Mouse (Mus musculus): ENCODE results near the gene Spata17. TPM values are rescaled to one million over a fixed set of nuclear protein-coding genes. Genes with fewer than 3 reads are reported as not detected.

Spata17 gene
- polyA plus RNA-seq, 1 experiment from 2014 or later = 0.59 TPM

- 75% methylated on average over 5 of the region's 5 CpGs for WGBS
- no peaks in the 10 kb centered on the region for H3K36me3 ChIP-seq (ENCODE audit: control insufficient read depth, insufficient read depth, low read length)
Observed at GRCm38 (mm10) chr1:187052532-187052931, 162.7 kb downstream of the Spata17 start.

DNA sequence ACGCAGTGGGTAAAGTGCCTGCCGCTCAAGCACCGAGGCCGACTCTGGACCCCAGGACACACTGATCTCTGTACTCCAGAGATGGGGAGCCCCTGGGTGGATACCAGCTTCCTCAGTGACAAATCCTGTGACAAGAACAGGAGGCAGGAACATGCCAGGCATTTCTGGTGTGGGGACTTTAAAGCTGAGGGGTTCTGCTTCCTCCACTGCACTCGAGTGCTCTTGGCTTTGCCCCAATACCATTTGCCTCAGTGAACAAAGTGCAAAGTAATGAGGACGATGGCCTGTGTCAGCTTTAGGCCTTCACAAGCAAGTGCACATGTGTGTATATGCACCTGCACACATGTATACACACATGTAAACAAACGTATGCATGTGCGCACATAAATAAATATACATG lies 164.0 kb downstream of the Spata17 start:
- no peak overlapping the region for H3K27ac ChIP-seq (ENCODE audit: low read depth, low read length)
- H3K4me1 ChIP-seq (replicated peaks; ENCODE audit: control insufficient read depth, insufficient read depth, low read length) = no peaks in the 10 kb centered on the region
- no peaks in the 10 kb centered on the region for H3K36me3 ChIP-seq (ENCODE audit: control insufficient read depth, insufficient read depth, low read length)
- DNase-seq (ENCODE audit: low spot score) (no peak), ATAC-seq (replicated peaks; ENCODE audit: low FRiP score) (no peak)
- no peak overlapping the region for H3K9ac ChIP-seq (ENCODE audit: low read depth, low read length)
- no peak overlapping the region for H3K4me2 ChIP-seq
- H3K27me3 ChIP-seq (replicated peaks; ENCODE audit: control insufficient read depth, insufficient read depth, low read length) = no peaks in the 10 kb centered on the region
- no peak overlapping the region for H3K4me3 ChIP-seq (ENCODE audit: low read depth, low read length)
- WGBS = 86% methylated on average over 8 of the region's 8 CpGs
- H3K9me3 ChIP-seq (ENCODE audit: control insufficient read depth, low read length) = no peaks in the 10 kb centered on the region

More at GRCm38 (mm10) chr1:187052532-187052931, 162.7 kb downstream of the Spata17 start:
- Histone ChIP-seq H3K4me2 (no peak overlapping the region), H3K4me3 (ENCODE audit: low read depth, low read length) (no peak overlapping the region), H3K27ac (ENCODE audit: low read depth, low read length) (no peak overlapping the region), H3K9me3 (ENCODE audit: control insufficient read depth, low read length) (no peaks in the 10 kb centered on the region), H3K27me3 (replicated peaks; ENCODE audit: control insufficient read depth, insufficient read depth, low read length) (no peaks in the 10 kb centered on the region), H3K4me1 (replicated peaks; ENCODE audit: control insufficient read depth, insufficient read depth, low read length) (no peaks in the 10 kb centered on the region), H3K9ac (ENCODE audit: low read depth, low read length) (no peak overlapping the region)
- ATAC-seq (replicated peaks; ENCODE audit: low FRiP score) = no peak
- no peak for DNase-seq (ENCODE audit: low spot score)

GRCm38 (mm10) chr1:187048681-187049288 lies 166.5 kb downstream of the Spata17 start:
- Histone ChIP-seq H3K9ac (ENCODE audit: low read depth, low read length) (no peak overlapping the region), H3K27ac (ENCODE audit: low read depth, low read length) (no peak overlapping the region), H3K4me2 (no peak overlapping the region), H3K4me1 (replicated peaks; ENCODE audit: control insufficient read depth, insufficient read depth, low read length) (no peaks in the 10 kb centered on the region), H3K36me3 (ENCODE audit: control insufficient read depth, insufficient read depth, low read length) (no peaks in the 10 kb centered on the region), H3K9me3 (ENCODE audit: control insufficient read depth, low read length) (no peaks in the 10 kb centered on the region), H3K27me3 (replicated peaks; ENCODE audit: control insufficient read depth, insufficient read depth, low read length) (no peaks in the 10 kb centered on the region), H3K4me3 (ENCODE audit: low read depth, low read length) (no peak overlapping the region)
- no peak for DNase-seq (ENCODE audit: low spot score)
- 87% methylated on average over 9 of the region's 9 CpGs for WGBS
- ATAC-seq (replicated peaks; ENCODE audit: low FRiP score) = no peak

DNA sequence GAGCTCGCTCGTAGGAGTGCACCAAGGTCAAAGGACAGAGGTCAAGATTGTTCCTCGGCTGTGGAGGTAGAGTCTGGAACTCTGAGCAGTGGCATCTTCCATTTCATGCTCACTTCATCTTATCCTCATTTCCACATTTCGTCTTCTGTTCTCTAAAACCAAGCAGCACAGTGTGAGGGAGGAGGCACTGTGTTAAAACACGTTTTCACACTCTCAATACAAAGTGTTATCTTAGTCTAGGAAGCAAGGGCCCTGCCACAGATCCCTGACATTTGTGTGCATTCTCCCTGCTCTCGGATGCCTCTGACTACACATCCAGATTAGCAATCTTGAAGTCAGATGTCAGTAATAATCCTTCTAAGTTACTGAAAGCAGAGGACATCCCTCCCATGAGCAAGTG lies 170.5 kb downstream of the Spata17 start:
- Histone ChIP-seq H3K36me3 (ENCODE audit: control insufficient read depth, insufficient read depth, low read length) (no peaks in the 10 kb centered on the region), H3K9me3 (ENCODE audit: control insufficient read depth, low read length) (no peaks in the 10 kb centered on the region), H3K27me3 (replicated peaks; ENCODE audit: control insufficient read depth, insufficient read depth, low read length) (no peaks in the 10 kb centered on the region), H3K9ac (ENCODE audit: low read depth, low read length) (no peak overlapping the region), H3K4me1 (replicated peaks; ENCODE audit: control insufficient read depth, insufficient read depth, low read length) (no peaks in the 10 kb centered on the region), H3K4me3 (ENCODE audit: low read depth, low read length) (no peak overlapping the region), H3K4me2 (no peak overlapping the region), H3K27ac (ENCODE audit: low read depth, low read length) (no peak overlapping the region)
- 46% methylated on average over 6 of the region's 6 CpGs for WGBS
- DNase-seq (ENCODE audit: low spot score) (no peak), ATAC-seq (replicated peaks; ENCODE audit: low FRiP score) (no peak)

- WGBS = 66% methylated on average over 4 of the region's 4 CpGs
- no peak for DNase-seq (ENCODE audit: low spot score)
- H3K4me2 ChIP-seq = no peak overlapping the region
- ATAC-seq (replicated peaks; ENCODE audit: low FRiP score) = no peak
- no peaks in the 10 kb centered on the region for H3K27me3 ChIP-seq (replicated peaks; ENCODE audit: control insufficient read depth, insufficient read depth, low read length)
- no peak overlapping the region for H3K4me3 ChIP-seq (ENCODE audit: low read depth, low read length)
- no peaks in the 10 kb centered on the region for H3K36me3 ChIP-seq (ENCODE audit: control insufficient read depth, insufficient read depth, low read length)
- H3K9ac ChIP-seq (ENCODE audit: low read depth, low read length) = no peak overlapping the region
- no peaks in the 10 kb centered on the region for H3K9me3 ChIP-seq (ENCODE audit: control insufficient read depth, low read length)
- H3K27ac ChIP-seq (ENCODE audit: low read depth, low read length) = no peak overlapping the region
- H3K4me1 ChIP-seq (replicated peaks; ENCODE audit: control insufficient read depth, insufficient read depth, low read length) = no peaks in the 10 kb centered on the region
Observed at GRCm38 (mm10) chr1:187039801-187040200, 175.5 kb downstream of the Spata17 start.

DNA sequence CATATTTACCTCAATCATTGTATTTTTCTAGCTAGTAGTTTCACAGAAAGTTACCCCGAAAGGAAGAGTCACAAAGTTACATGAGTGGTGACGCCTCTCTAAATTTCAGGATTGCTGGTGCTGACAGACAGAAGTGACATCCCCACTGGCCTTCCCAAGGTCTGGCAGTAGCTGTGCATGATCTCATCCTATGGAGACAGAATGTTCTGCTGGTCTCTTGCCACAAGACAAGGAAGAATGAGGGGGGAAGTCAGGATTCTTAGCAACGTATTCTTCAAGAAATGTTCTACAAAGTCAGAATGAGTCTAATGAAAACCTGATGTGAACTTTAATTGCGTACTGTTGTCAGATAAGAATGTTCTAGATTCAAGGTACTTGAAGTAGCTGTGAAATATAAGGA lies 179.5 kb downstream of the Spata17 start:
- Histone ChIP-seq H3K36me3 (ENCODE audit: control insufficient read depth, insufficient read depth, low read length) (no peaks in the 10 kb centered on the region), H3K4me3 (ENCODE audit: low read depth, low read length) (no peak overlapping the region), H3K27me3 (replicated peaks; ENCODE audit: control insufficient read depth, insufficient read depth, low read length) (no peaks in the 10 kb centered on the region), H3K4me2 (no peak overlapping the region), H3K4me1 (replicated peaks; ENCODE audit: control insufficient read depth, insufficient read depth, low read length) (no peaks in the 10 kb centered on the region), H3K9me3 (ENCODE audit: control insufficient read depth, low read length) (no peaks in the 10 kb centered on the region), H3K9ac (ENCODE audit: low read depth, low read length) (no peak overlapping the region), H3K27ac (ENCODE audit: low read depth, low read length) (no peak overlapping the region)
- 80% methylated on average over 4 of the region's 4 CpGs for WGBS
- no peak for ATAC-seq (replicated peaks; ENCODE audit: low FRiP score)
- DNase-seq (ENCODE audit: low spot score) = no peak

GRCm38 (mm10) chr1:187031796-187032195 lies 183.5 kb downstream of the Spata17 start:
- ATAC-seq (replicated peaks; ENCODE audit: low FRiP score) (peak; percentile 42; the same call in 1 of the 2 replicates), DNase-seq (ENCODE audit: low spot score) (no peak)
- no peaks in the 10 kb centered on the region for H3K27me3 ChIP-seq (replicated peaks; ENCODE audit: control insufficient read depth, insufficient read depth, low read length)
- no peak overlapping the region for H3K4me2 ChIP-seq
- no peak overlapping the region for H3K4me3 ChIP-seq (ENCODE audit: low read depth, low read length)
- H3K27ac ChIP-seq (ENCODE audit: low read depth, low read length) = no peak overlapping the region
- H3K36me3 ChIP-seq (ENCODE audit: control insufficient read depth, insufficient read depth, low read length) = no peaks in the 10 kb centered on the region
- 41% methylated on average over 6 of the region's 6 CpGs for WGBS
- no peaks in the 10 kb centered on the region for H3K4me1 ChIP-seq (replicated peaks; ENCODE audit: control insufficient read depth, insufficient read depth, low read length)
- H3K9ac ChIP-seq (ENCODE audit: low read depth, low read length) = no peak overlapping the region
- H3K9me3 ChIP-seq (ENCODE audit: control insufficient read depth, low read length) = no peaks in the 10 kb centered on the region

DNA sequence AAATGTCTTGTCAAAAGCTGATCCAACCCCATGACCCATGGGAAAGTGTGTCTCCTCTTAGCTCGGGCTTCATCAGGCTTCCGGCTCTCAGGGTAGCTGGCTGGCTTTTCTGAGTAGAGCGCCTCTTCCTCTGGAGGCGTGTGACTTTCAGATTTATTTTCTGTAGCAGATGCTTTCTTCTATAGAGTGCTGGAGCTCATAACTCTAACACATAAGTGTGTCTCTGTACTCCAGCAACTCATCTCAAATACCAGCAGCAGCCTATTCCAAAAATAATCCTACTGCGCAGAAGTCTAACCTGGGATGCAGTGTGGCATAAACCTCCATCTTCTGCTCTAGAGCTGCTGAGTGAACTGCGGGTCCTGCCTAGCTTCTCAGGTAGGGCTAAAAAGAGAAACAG lies 186.4 kb downstream of the Spata17 start:
- no peak for ATAC-seq (replicated peaks; ENCODE audit: low FRiP score)
- no peak overlapping the region for H3K4me2 ChIP-seq
- no peaks in the 10 kb centered on the region for H3K36me3 ChIP-seq (ENCODE audit: control insufficient read depth, insufficient read depth, low read length)
- WGBS = 88% methylated on average over 6 of the region's 6 CpGs
- no peaks in the 10 kb centered on the region for H3K27me3 ChIP-seq (replicated peaks; ENCODE audit: control insufficient read depth, insufficient read depth, low read length)
- H3K9me3 ChIP-seq (ENCODE audit: control insufficient read depth, low read length) = no peaks in the 10 kb centered on the region
- H3K27ac ChIP-seq (ENCODE audit: low read depth, low read length) = no peak overlapping the region
- no peak for DNase-seq (ENCODE audit: low spot score)
- H3K4me1 ChIP-seq (replicated peaks; ENCODE audit: control insufficient read depth, insufficient read depth, low read length) = no peaks in the 10 kb centered on the region
- no peak overlapping the region for H3K9ac ChIP-seq (ENCODE audit: low read depth, low read length)
- H3K4me3 ChIP-seq (ENCODE audit: low read depth, low read length) = no peak overlapping the region

DNA sequence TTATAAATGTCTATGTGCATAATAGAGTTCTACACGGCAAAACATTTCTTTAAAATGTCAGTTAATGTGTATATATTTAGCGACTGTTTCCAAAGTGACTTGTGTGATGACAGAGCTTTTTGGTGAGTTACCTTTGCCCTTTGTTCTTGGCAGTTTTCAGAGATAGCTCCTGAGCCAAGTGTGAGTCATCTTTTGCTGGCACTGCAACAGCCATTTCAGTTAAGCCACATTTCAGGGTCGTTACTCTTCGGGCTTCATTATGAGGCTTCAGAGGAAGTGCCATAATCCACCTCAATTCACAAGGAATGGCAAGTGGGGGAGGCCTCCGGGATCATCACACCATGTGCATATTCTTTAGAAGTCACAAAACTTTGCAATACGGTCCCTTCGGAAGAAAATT lies 195.3 kb downstream of the Spata17 start:
- 80% methylated on average over 7 of the region's 7 CpGs for WGBS
- H3K36me3 ChIP-seq (ENCODE audit: control insufficient read depth, insufficient read depth, low read length) = no peaks in the 10 kb centered on the region
- H3K4me1 ChIP-seq (replicated peaks; ENCODE audit: control insufficient read depth, insufficient read depth, low read length) = no peaks in the 10 kb centered on the region
- no peak for ATAC-seq (replicated peaks; ENCODE audit: low FRiP score)
- no peaks in the 10 kb centered on the region for H3K27me3 ChIP-seq (replicated peaks; ENCODE audit: control insufficient read depth, insufficient read depth, low read length)
- no peak overlapping the region for H3K27ac ChIP-seq (ENCODE audit: low read depth, low read length)
- H3K4me2 ChIP-seq = no peak overlapping the region
- no peak overlapping the region for H3K9ac ChIP-seq (ENCODE audit: low read depth, low read length)
- no peak overlapping the region for H3K4me3 ChIP-seq (ENCODE audit: low read depth, low read length)
- no peaks in the 10 kb centered on the region for H3K9me3 ChIP-seq (ENCODE audit: control insufficient read depth, low read length)
- DNase-seq (ENCODE audit: low spot score) = no peak
